Mouse (Mus musculus): ENCODE data around the gene Ubl5.

DNA sequence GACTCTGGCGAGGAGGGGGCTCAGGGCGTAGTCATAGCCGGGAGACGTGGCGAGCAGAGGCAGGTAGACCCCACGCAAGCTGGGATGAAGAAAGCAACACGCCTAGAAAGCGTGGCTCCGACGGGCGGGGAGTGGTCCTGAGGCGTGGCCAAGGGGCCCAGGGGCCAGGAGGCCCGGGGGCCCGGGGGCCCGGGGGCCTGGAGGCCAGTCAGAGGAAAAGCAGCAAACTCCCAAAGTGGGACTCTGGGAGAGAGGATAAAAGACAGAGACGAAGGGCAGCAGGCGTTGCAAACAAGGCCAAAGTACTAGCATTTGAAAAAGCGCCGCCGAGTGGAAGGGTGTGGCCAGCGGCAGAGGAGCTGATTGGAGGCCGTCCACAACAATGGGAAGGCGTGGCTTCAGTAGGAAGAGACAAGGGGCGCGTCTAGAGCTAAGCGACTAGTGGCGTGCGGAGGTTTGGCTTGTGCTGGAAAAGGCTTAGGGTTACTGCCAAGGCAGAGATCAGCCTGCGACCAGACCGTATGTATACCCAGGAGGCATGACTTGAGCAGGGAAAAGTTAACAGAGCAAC is 303 bp downstream of the Ubl5 start:
- TF ChIP-seq EP300 (IDR thresholded peaks at IDR 0.05; ENCODE audit: insufficient read depth, low read depth, low read length): 0 out of 2 replicates have a peak, but pooled peaks have one; percentile 34
- peak; percentile 66 for TF ChIP-seq POLR2A (IDR thresholded peaks at IDR 0.05; ENCODE audit: insufficient read depth, low read depth, low read length)
